Mouse (Mus musculus) liver, embryonic 16.5 days (tissue): ENCODE measurements around the gene Mier2. TPM values are rescaled to one million over a fixed set of nuclear protein-coding genes. Genes with fewer than 3 reads are reported as not detected.
A peak's percentile ranks its signal among the peaks of the same experiment; 100 is the strongest.

Experiments
- ATAC-seq: fragments of 200-750 bp; cut with Nextera tagmentation; 2 replicates; pipeline ENCODE4 v1.8.0; 2017; ENCODE audit warnings: low read depth, mild to moderate bottlenecking, moderate number of reproducible peaks, moderate library complexity
- H3K27ac ChIP-seq: fragments of 300-500 bp; sonication (generic); 2 replicates; pipeline ENCODE4 v1.5.1; 2014; ENCODE audit warnings: mild to moderate bottlenecking, low read length
- H3K27me3 ChIP-seq: fragments of 300-500 bp; sonication (generic); 2 replicates; pipeline ENCODE4 v1.6.1; 2014; ENCODE audit warnings: low read depth, low read length, mixed read lengths; ENCODE audit not compliant: control insufficient read depth, insufficient read depth
- H3K36me3 ChIP-seq: fragments of 300-500 bp; sonication (generic); 2 replicates; pipeline ENCODE4 v1.6.1; 2014; ENCODE audit warnings: mild to moderate bottlenecking; ENCODE audit not compliant: control insufficient read depth, insufficient read depth
- H3K4me1 ChIP-seq: fragments of 300-500 bp; sonication (generic); 2 replicates; pipeline ENCODE4 v1.6.1; 2014; ENCODE audit warnings: low read depth, low read length, mixed read lengths; ENCODE audit not compliant: control insufficient read depth
- H3K4me2 ChIP-seq: fragments of 300-500 bp; sonication (generic); 2 replicates; pipeline ENCODE4 v1.6.1; 2014; ENCODE audit warnings: low read depth, low read length, mixed read lengths
- H3K4me3 ChIP-seq: fragments of 300-500 bp; sonication (generic); 2 replicates; pipeline ENCODE4 v1.5.1; 2014; ENCODE audit warnings: low read depth, mild to moderate bottlenecking, low read length
- H3K9ac ChIP-seq: fragments of 300-500 bp; sonication (generic); 2 replicates; pipeline ENCODE4 v1.6.1; 2014; ENCODE audit warnings: low read depth, low read length
- H3K9me3 ChIP-seq: fragments of 300-500 bp; sonication (generic); replicated peaks from 2 replicates; pipeline ENCODE4 v1.6.1; 2016; ENCODE audit warnings: low read length; ENCODE audit not compliant: control insufficient read depth
- WGBS: fragments of 180-500 bp; shearing (Covaris S2); extraction: QIAGEN DNeasy Blood & Tissue Kit; methylation state at CpG from one replicate; pipeline ENCODE4 v1.1.7; 2014; ENCODE audit not compliant: insufficient replicate concordance; 5-methylcytosine and 5-hydroxymethylcytosine counted together
- polyA plus RNA-seq: library from polyadenylated mRNA; unstranded; fragments of >200 nt; fragmentation: Nextera tagmentation; extraction: Ambion mirVana; gene quantifications from 2 replicates; pipeline ENCODE4 v1.2.1, GENCODE M21; 2015

Gene Mier2
- polyA plus RNA-seq, 1 experiment from 2014 or later = 11.6 TPM

- Histone ChIP-seq H3K9me3 (no peaks in the 10 kb centered on the region), H3K4me1 (peaks cover under 1% of the 10 kb centered on the region; the same call in 1 of the 2 replicates), H3K36me3 (peaks cover 5% of the 10 kb centered on the region; the same call in 1 of the 2 replicates), H3K4me2 (no peak overlapping the region), H3K27me3 (no peaks in the 10 kb centered on the region), H3K4me3 (no peak overlapping the region), H3K9ac (no peak overlapping the region), H3K27ac (no peak overlapping the region)
- WGBS = 78% methylated on average over 5 of the region's 5 CpGs
- no peak for ATAC-seq
Measured at GRCm38 (mm10) chr10:79548546-79548945, 6.5 kb downstream of the Mier2 start.

- Histone ChIP-seq H3K9me3 (no peaks in the 10 kb centered on the region), H3K9ac (no peak overlapping the region), H3K4me3 (no peak overlapping the region), H3K4me1 (no peaks in the 10 kb centered on the region; the same call in 1 of the 2 replicates), H3K27me3 (no peaks in the 10 kb centered on the region), H3K36me3 (peaks cover 5% of the 10 kb centered on the region), H3K27ac (no peak overlapping the region), H3K4me2 (no peak overlapping the region)
- WGBS = 55% methylated on average over 5 of the region's 5 CpGs
- ATAC-seq = peak; percentile 22; the same call in 1 of the 2 replicates
Measured at GRCm38 (mm10) chr10:79547148-79547675, 7.8 kb downstream of the Mier2 start.

- no peaks in the 10 kb centered on the region for H3K9me3 ChIP-seq
- H3K4me3 ChIP-seq = no peak overlapping the region
- H3K4me2 ChIP-seq = no peak overlapping the region
- H3K27ac ChIP-seq = no peak overlapping the region
- 74% methylated on average over 11 of the region's 11 CpGs for WGBS
- peaks cover 10% of the 10 kb centered on the region for H3K36me3 ChIP-seq
- no peaks in the 10 kb centered on the region; the same call in 1 of the 2 replicates for H3K4me1 ChIP-seq
- H3K9ac ChIP-seq = no peak overlapping the region
- H3K27me3 ChIP-seq = no peaks in the 10 kb centered on the region
- no peak for ATAC-seq
Measured at GRCm38 (mm10) chr10:79546483-79546882, 8.5 kb downstream of the Mier2 start.

- H3K27ac ChIP-seq = no peak overlapping the region
- ATAC-seq = no peak
- H3K4me2 ChIP-seq = no peak overlapping the region
- H3K4me3 ChIP-seq = no peak overlapping the region
- no peaks in the 10 kb centered on the region for H3K27me3 ChIP-seq
- H3K9me3 ChIP-seq = no peaks in the 10 kb centered on the region
- peaks cover 10% of the 10 kb centered on the region for H3K36me3 ChIP-seq
- WGBS = 77% methylated on average over 12 of the region's 12 CpGs
- H3K9ac ChIP-seq = no peak overlapping the region
- H3K4me1 ChIP-seq = no peaks in the 10 kb centered on the region; the same call in 1 of the 2 replicates
Measured at GRCm38 (mm10) chr10:79545891-79546290, 9.1 kb downstream of the Mier2 start.

- no peak for ATAC-seq
Measured at GRCm38 (mm10) chr10:79544631-79545030, 10.4 kb downstream of the Mier2 start.

GRCm38 (mm10) chr10:79543884-79544597 lies 11.0 kb downstream of the Mier2 start:
- WGBS = 58% methylated on average over 9 of the region's 9 CpGs
- peaks cover 15% of the 10 kb centered on the region for H3K36me3 ChIP-seq

More at GRCm38 (mm10) chr10:79544631-79545030, 10.4 kb downstream of the Mier2 start:
- Histone ChIP-seq H3K4me1 (no peaks in the 10 kb centered on the region; the same call in 1 of the 2 replicates), H3K4me2 (no peak overlapping the region), H3K9ac (no peak overlapping the region), H3K36me3 (peaks cover 17% of the 10 kb centered on the region), H3K4me3 (no peak overlapping the region), H3K9me3 (no peaks in the 10 kb centered on the region), H3K27ac (no peak overlapping the region), H3K27me3 (no peaks in the 10 kb centered on the region)
- 84% methylated on average over 5 of the region's 5 CpGs for WGBS

GRCm38 (mm10) chr10:79542171-79542570 lies 12.8 kb downstream of the Mier2 start:
- no peak overlapping the region for H3K27ac ChIP-seq
- H3K36me3 ChIP-seq = peaks cover 15% of the 10 kb centered on the region
- H3K9me3 ChIP-seq = no peaks in the 10 kb centered on the region
- no peaks in the 10 kb centered on the region; the same call in 1 of the 2 replicates for H3K4me1 ChIP-seq
- no peaks in the 10 kb centered on the region for H3K27me3 ChIP-seq
- no peak overlapping the region for H3K4me3 ChIP-seq
- ATAC-seq = no peak
- no peak overlapping the region for H3K4me2 ChIP-seq
- no peak overlapping the region for H3K9ac ChIP-seq
- WGBS = 85% methylated on average over 11 of the region's 11 CpGs

More at GRCm38 (mm10) chr10:79543884-79544597, 11.0 kb downstream of the Mier2 start:
- Histone ChIP-seq H3K4me3 (no peak overlapping the region), H3K27ac (no peak overlapping the region), H3K9ac (no peak overlapping the region), H3K27me3 (no peaks in the 10 kb centered on the region), H3K4me1 (no peaks in the 10 kb centered on the region; the same call in 1 of the 2 replicates), H3K4me2 (no peak overlapping the region), H3K9me3 (no peaks in the 10 kb centered on the region)
- peak; percentile 52 for ATAC-seq

GRCm38 (mm10) chr10:79541522-79541921 lies 13.5 kb downstream of the Mier2 start:
- Histone ChIP-seq H3K4me3 (no peak overlapping the region), H3K27ac (no peak overlapping the region), H3K9me3 (no peaks in the 10 kb centered on the region), H3K9ac (no peak overlapping the region), H3K36me3 (peaks cover 15% of the 10 kb centered on the region), H3K27me3 (no peaks in the 10 kb centered on the region), H3K4me2 (no peak overlapping the region), H3K4me1 (no peaks in the 10 kb centered on the region; the same call in 1 of the 2 replicates)
- 74% methylated on average over 15 of the region's 15 CpGs for WGBS
- ATAC-seq = no peak

GRCm38 (mm10) chr10:79540746-79541145 lies 14.3 kb downstream of the Mier2 start:
- Histone ChIP-seq H3K4me3 (no peak overlapping the region), H3K27ac (no peak overlapping the region), H3K27me3 (no peaks in the 10 kb centered on the region), H3K9ac (no peak overlapping the region), H3K9me3 (no peaks in the 10 kb centered on the region), H3K4me2 (no peak overlapping the region), H3K36me3 (peaks cover 12% of the 10 kb centered on the region), H3K4me1 (no peaks in the 10 kb centered on the region; the same call in 1 of the 2 replicates)
- no peak for ATAC-seq
- 80% methylated on average over 11 of the region's 11 CpGs for WGBS
